In genomic region chr11:120492024-120492877, GRCm38 (mm10) we compare ENCODE assay signal across 8 mouse cellular contexts. TPM values are rescaled to one million over a fixed set of nuclear protein-coding genes. Genes with fewer than 3 reads are reported as not detected.
DNase-seq lines count a peak whose midpoint lies in the region; ATAC-seq lines count a peak whose summit lies in the region.

No protein-coding gene starts in this region.

- peaks cover 54% of the 10 kb centered on the region for H3K4me1 ChIP-seq in forebrain, embryonic 10.5 days
- H3K4me1 ChIP-seq in hindbrain, embryonic 16.5 days (ENCODE audit: control insufficient read depth, insufficient read depth, low read depth, low read length) = peaks cover 25% of the 10 kb centered on the region
- H3K4me1 ChIP-seq in liver, embryonic 11.5 days (replicated peaks; ENCODE audit: control insufficient read depth, insufficient read depth, low read length) = peaks cover 35% of the 10 kb centered on the region

- H3K9me3 ChIP-seq in forebrain, embryonic 10.5 days = no peaks in the 10 kb centered on the region
- H3K9me3 ChIP-seq in hindbrain, embryonic 16.5 days (ENCODE audit: control insufficient read depth, low read length) = no peaks in the 10 kb centered on the region
- no peaks in the 10 kb centered on the region for H3K9me3 ChIP-seq in liver, embryonic 11.5 days (ENCODE audit: control insufficient read depth, low read length)

- ATAC-seq in hindbrain, embryonic 16.5 days = peak; percentile 57
- peak; percentile 53 for ATAC-seq in liver, embryonic 11.5 days (replicated peaks; ENCODE audit: low FRiP score)

- H3K4me3 ChIP-seq in forebrain, embryonic 10.5 days = peak overlapping the region; percentile 98
- peak overlapping the region; percentile 85 for H3K4me3 ChIP-seq in hindbrain, embryonic 16.5 days (ENCODE audit: low read length)
- H3K4me3 ChIP-seq in liver, embryonic 11.5 days (ENCODE audit: low read depth, low read length) = peak overlapping the region; percentile 92

- H3K9ac ChIP-seq in hindbrain, embryonic 16.5 days (ENCODE audit: low read depth, low read length) = peak overlapping the region; percentile 82
- H3K9ac ChIP-seq in liver, embryonic 11.5 days (ENCODE audit: low read depth, low read length) = peak overlapping the region; percentile 95

- H3K4me2 ChIP-seq in hindbrain, embryonic 16.5 days (ENCODE audit: low read length) = peak overlapping the region; percentile 90
- peak overlapping the region; percentile 94 for H3K4me2 ChIP-seq in liver, embryonic 11.5 days

- peak; percentile 41 to 44 for DNase-seq in cerebellum, postnatal 10 days
- DNase-seq in cerebellum, adult 9-10 months = no peak
- peak; percentile 63 for DNase-seq in ZHBTc4 (ENCODE audit: low read depth, low spot score)
- peak; percentile 52 for DNase-seq in forebrain, embryonic 10.5 days (ENCODE audit: extremely low spot score, low spot score)
- peak; percentile 54 for DNase-seq in liver, embryonic 11.5 days (ENCODE audit: low spot score)
- peak; percentile 72 for DNase-seq in naive thymus-derived CD4-positive, alpha-beta T cell, adult 2 months (ENCODE audit: low read depth)
- no peak for DNase-seq in ovary, postnatal 10 days (ENCODE audit: low spot score)

- H3K27ac ChIP-seq in forebrain, embryonic 10.5 days = peak overlapping the region; percentile 92
- peak overlapping the region; percentile 83 for H3K27ac ChIP-seq in hindbrain, embryonic 16.5 days (ENCODE audit: low read depth, low read length)
- peak overlapping the region; percentile 86 for H3K27ac ChIP-seq in liver, embryonic 11.5 days (ENCODE audit: low read depth, low read length)

- H3K36me3 ChIP-seq in forebrain, embryonic 10.5 days (replicated peaks) = peaks cover 67% of the 10 kb centered on the region
- H3K36me3 ChIP-seq in hindbrain, embryonic 16.5 days (ENCODE audit: control insufficient read depth, insufficient read depth, low read length) = peaks cover 33% of the 10 kb centered on the region
- H3K36me3 ChIP-seq in liver, embryonic 11.5 days (ENCODE audit: control insufficient read depth, insufficient read depth, low read length) = peaks cover 34% of the 10 kb centered on the region

- H3K27me3 ChIP-seq in forebrain, embryonic 10.5 days (ENCODE audit: poor library complexity, severe bottlenecking) = no peaks in the 10 kb centered on the region
- no peaks in the 10 kb centered on the region for H3K27me3 ChIP-seq in hindbrain, embryonic 16.5 days (replicated peaks; ENCODE audit: control insufficient read depth, insufficient read depth, low read length)
- H3K27me3 ChIP-seq in liver, embryonic 11.5 days (replicated peaks; ENCODE audit: control insufficient read depth, insufficient read depth, low read length) = no peaks in the 10 kb centered on the region

- under 1% methylated on average over 48 of the region's 48 CpGs for WGBS in forebrain, embryonic 10.5 days
- under 1% methylated on average over 37 of the region's 48 CpGs for WGBS in hindbrain, embryonic 16.5 days
- under 1% methylated on average over 48 of the region's 48 CpGs for WGBS in liver, embryonic 11.5 days

RNA-seq across cellular contexts. Expression of gene Slc25a10, which starts 0.6 kb away (rescaled TPM):
- 69.3 and 71.6 TPM in 2 replicates for polyA plus RNA-seq in forebrain, embryonic 10.5 days (2016; fragmentation: Nextera tagmentation; extraction: Ambion mirVana)
- polyA plus RNA-seq in hindbrain, embryonic 16.5 days (2015; fragmentation: Nextera tagmentation; extraction: Ambion mirVana) = 31.2 and 31.5 TPM in 2 replicates
- polyA plus RNA-seq in liver, embryonic 11.5 days (2014; fragmentation: Nextera tagmentation; extraction: Ambion mirVana) = 65.5 and 70.6 TPM in 2 replicates

RNA-seq across cellular contexts. Expression of gene Mrpl12, which starts 7.8 kb away (rescaled TPM):
- polyA plus RNA-seq in forebrain, embryonic 10.5 days (2016; fragmentation: Nextera tagmentation; extraction: Ambion mirVana) = 211 and 215 TPM in 2 replicates
- 135 and 137 TPM in 2 replicates for polyA plus RNA-seq in hindbrain, embryonic 16.5 days (2015; fragmentation: Nextera tagmentation; extraction: Ambion mirVana)
- 252 and 266 TPM in 2 replicates for polyA plus RNA-seq in liver, embryonic 11.5 days (2014; fragmentation: Nextera tagmentation; extraction: Ambion mirVana)

RNA-seq across cellular contexts. Expression of gene Arl16, which starts 24.8 kb away (rescaled TPM):
- 60.7 and 62.1 TPM in 2 replicates for polyA plus RNA-seq in forebrain, embryonic 10.5 days (2016; fragmentation: Nextera tagmentation; extraction: Ambion mirVana)
- polyA plus RNA-seq in hindbrain, embryonic 16.5 days (2015; fragmentation: Nextera tagmentation; extraction: Ambion mirVana) = 60.5 and 68.1 TPM in 2 replicates
- polyA plus RNA-seq in liver, embryonic 11.5 days (2014; fragmentation: Nextera tagmentation; extraction: Ambion mirVana) = 39.1 and 40.2 TPM in 2 replicates

RNA-seq across cellular contexts. Expression of gene Ccdc137, which starts 34.3 kb away (rescaled TPM):
- 39.6 and 46.3 TPM in 2 replicates for polyA plus RNA-seq in forebrain, embryonic 10.5 days (2016; fragmentation: Nextera tagmentation; extraction: Ambion mirVana)
- polyA plus RNA-seq in hindbrain, embryonic 16.5 days (2015; fragmentation: Nextera tagmentation; extraction: Ambion mirVana) = 23.5 and 25.9 TPM in 2 replicates
- polyA plus RNA-seq in liver, embryonic 11.5 days (2014; fragmentation: Nextera tagmentation; extraction: Ambion mirVana) = 51.5 and 52.0 TPM in 2 replicates

RNA-seq across cellular contexts. Expression of gene Oxld1, which starts 34.4 kb away (rescaled TPM):
- 8.7 and 11.8 TPM in 2 replicates for polyA plus RNA-seq in forebrain, embryonic 10.5 days (2016; fragmentation: Nextera tagmentation; extraction: Ambion mirVana)
- polyA plus RNA-seq in hindbrain, embryonic 16.5 days (2015; fragmentation: Nextera tagmentation; extraction: Ambion mirVana) = 10.8 and 15.8 TPM in 2 replicates
- polyA plus RNA-seq in liver, embryonic 11.5 days (2014; fragmentation: Nextera tagmentation; extraction: Ambion mirVana) = 12.7 and 16.8 TPM in 2 replicates

Comparison
In these comparisons a context has a peak if more than half of its experiments do, and no peak if none do; other contexts are left out.
1. DNase-seq: peak in cerebellum, postnatal 10 days (2 of 2), ZHBTc4 (single experiment), forebrain, embryonic 10.5 days (single experiment), liver, embryonic 11.5 days (single experiment) and naive thymus-derived CD4-positive, alpha-beta T cell, adult 2 months (single experiment); none in cerebellum, adult 9-10 months (single experiment) and ovary, postnatal 10 days (single experiment).
2. Peak in every context shown above with its lines, with median percentiles within 50 percentile points of each other: H3K27ac ChIP-seq and H3K4me3 ChIP-seq.